8 mouse cellular contexts compared by ENCODE assay signal in genomic region chr15:78531901-78532469, GRCm38 (mm10). TPM values are rescaled to one million over a fixed set of nuclear protein-coding genes. Genes with fewer than 3 reads are reported as not detected.
DNase-seq lines count a peak whose midpoint lies in the region; ATAC-seq lines count a peak whose summit lies in the region.

No protein-coding gene starts in this region.

- peak overlapping the region; percentile 72 for H3K9ac ChIP-seq in hindbrain, embryonic 11.5 days (ENCODE audit: low read depth, low read length)

- no peaks in the 10 kb centered on the region for H3K9me3 ChIP-seq in hindbrain, embryonic 11.5 days (ENCODE audit: control insufficient read depth, low read length)

- ATAC-seq in hindbrain, embryonic 11.5 days (ENCODE audit: low FRiP score) = peak; percentile 78

- whole genome bisulfite sequencing in hindbrain, embryonic 11.5 days = under 1% methylated on average over 25 of the region's 25 CpGs

- peak overlapping the region; percentile 75 for H3K27ac ChIP-seq in hindbrain, embryonic 11.5 days (ENCODE audit: low read depth, low read length)

- H3K4me1 ChIP-seq in hindbrain, embryonic 11.5 days (replicated peaks; ENCODE audit: control insufficient read depth, insufficient read depth, low read length) = no peaks in the 10 kb centered on the region; the same call in 1 of the 2 replicates

- peak overlapping the region; percentile 56 for H3K4me2 ChIP-seq in hindbrain, embryonic 11.5 days (replicated peaks; ENCODE audit: low read depth, low read length)

- peak; percentile 97 for DNase-seq in Muller cell, postnatal 12 days (ENCODE audit: inconsistent ontology term)
- DNase-seq in cerebellum, adult 9-11 months = peak; percentile 99
- DNase-seq in frontal cortex, adult 2 months (ENCODE audit: extremely low spot score in 1 of 2, low spot score in 1 of 2) = peak; percentile 100
- DNase-seq in hindbrain, embryonic 11.5 days (ENCODE audit: low spot score) = peak; percentile 99
- DNase-seq in layer of hippocampus, postnatal 10 days (ENCODE audit: low spot score in 2 of 2) = peak; percentile 100
- peak; percentile 98 for DNase-seq in lung, postnatal 10 days
- DNase-seq in ovary, postnatal 36 days (ENCODE audit: low spot score) = peak; percentile 96
- DNase-seq in thymus, postnatal 25 days = peak; percentile 96

- peaks cover 4% of the 10 kb centered on the region; the same call in 1 of the 2 replicates for H3K27me3 ChIP-seq in hindbrain, embryonic 11.5 days (ENCODE audit: control insufficient read depth, insufficient read depth, low read length)

- H3K4me3 ChIP-seq in hindbrain, embryonic 11.5 days (ENCODE audit: low read depth, low read length) = peak overlapping the region; percentile 30

- H3K36me3 ChIP-seq in hindbrain, embryonic 11.5 days (ENCODE audit: control insufficient read depth, insufficient read depth, low read length) = no peaks in the 10 kb centered on the region

RNA-seq across cellular contexts. Expression of gene C1qtnf6, which starts 0.8 kb away (rescaled TPM):
- 4.7 and 4.9 TPM in 2 replicates for polyA plus RNA-seq in frontal cortex, adult 2 months (2012; rRNA removed)
- polyA plus RNA-seq in hindbrain, embryonic 11.5 days (2014; fragmentation: Nextera tagmentation; extraction: Ambion mirVana) = 11.8 and 12.4 TPM in 2 replicates
- total RNA-seq in layer of hippocampus, postnatal 10 days (2021) = 10 to 100 TPM; 17.4 to 19.4 TPM

RNA-seq across cellular contexts. Expression of gene Sstr3, which starts 12.5 kb away (rescaled TPM):
- 18.5 and 24.4 TPM in 2 replicates for polyA plus RNA-seq in frontal cortex, adult 2 months (2012; rRNA removed)
- polyA plus RNA-seq in hindbrain, embryonic 11.5 days (2014; fragmentation: Nextera tagmentation; extraction: Ambion mirVana) = 0.10 and 0.22 TPM in 2 replicates
- 10 to 100 TPM; 15.7 to 15.8 TPM for total RNA-seq in layer of hippocampus, postnatal 10 days (2021)

RNA-seq across cellular contexts. Expression of gene Il2rb, which starts 36.9 kb away (rescaled TPM):
- polyA plus RNA-seq in frontal cortex, adult 2 months (2012; rRNA removed) = 0.18 and 0.29 TPM in 2 replicates
- polyA plus RNA-seq in hindbrain, embryonic 11.5 days (2014; fragmentation: Nextera tagmentation; extraction: Ambion mirVana) = not detected in 2 replicates
- under 1 TPM in 1 of 2 experiments, not detected in 1; 0.11 TPM for total RNA-seq in layer of hippocampus, postnatal 10 days (2021)

RNA-seq across cellular contexts. Expression of gene Rac2, which starts 40.6 kb away (rescaled TPM):
- polyA plus RNA-seq in frontal cortex, adult 2 months (2012; rRNA removed) = 2.7 and 4.7 TPM in 2 replicates
- polyA plus RNA-seq in hindbrain, embryonic 11.5 days (2014; fragmentation: Nextera tagmentation; extraction: Ambion mirVana) = 6.4 and 7.6 TPM in 2 replicates
- total RNA-seq in layer of hippocampus, postnatal 10 days (2021) = 1 to 10 TPM; 3.6 to 3.7 TPM

Comparison
In these comparisons a context has a peak if more than half of its experiments do, and no peak if none do; other contexts are left out.
1. Peak in every context shown above with its lines: DNase-seq, ATAC-seq, H3K4me3 ChIP-seq and H3K27ac ChIP-seq.
2. RNA of gene Sstr3, which starts 12.5 kb away (polyA plus RNA-seq): 18.5 to 24.4 TPM in frontal cortex, adult 2 months; 0.10 to 0.22 TPM in hindbrain, embryonic 11.5 days; every median in the first group is over 10 times any median in the second.